Mouse (Mus musculus) erythroblast, embryonic 14.5 days (primary cell): Measurements from ENCODE around the gene Gm20671. TPM values are rescaled to one million over a fixed set of nuclear protein-coding genes. Genes with fewer than 3 reads are reported as not detected.

ENCODE experiments used
- H3K27me3 ChIP-seq: 2 replicates; pipeline ENCODE4 v1.6.1; 2012; ENCODE audit warnings: inconsistent platforms; ENCODE audit not compliant: control insufficient read depth
- H3K36me3 ChIP-seq: 2 replicates; pipeline ENCODE4 v1.6.1; 2012; ENCODE audit warnings: mild to moderate bottlenecking, inconsistent platforms; ENCODE audit not compliant: control insufficient read depth
- H3K4me1 ChIP-seq: 2 replicates; pipeline ENCODE4 v1.6.1; 2012; ENCODE audit warnings: inconsistent platforms; ENCODE audit not compliant: control insufficient read depth
- H3K4me3 ChIP-seq: replicated peaks from 2 replicates; pipeline ENCODE3; 2012; ENCODE audit warnings: moderate library complexity, mild to moderate bottlenecking, inconsistent platforms
- H3K9me3 ChIP-seq: 2 replicates; pipeline ENCODE4 v1.6.1; 2012; ENCODE audit warnings: low read length, inconsistent platforms, mixed read lengths; ENCODE audit not compliant: control insufficient read depth
- GATA1 ChIP-seq: IDR thresholded peaks from 2 replicates; pipeline ENCODE4 v1.6.1; 2012; ENCODE audit warnings: low read length, inconsistent platforms, mixed read lengths
- TAL1 ChIP-seq: IDR thresholded peaks from 3 replicates; pipeline ENCODE4 v1.6.1; 2012; ENCODE audit warnings: low read length, inconsistent platforms, mixed read lengths
- polyA plus RNA-seq: library from polyadenylated mRNA; stranded (reverse); fragments of >175 nt; gene quantifications from 2 replicates; pipeline ENCODE4 v1.2.3, GENCODE M21; 2012

The Gm20671 gene
- polyA plus RNA-seq, 1 experiment = 0.06 TPM

GRCm38 (mm10) chr5:32712221-32713041 lies 114.5 kb downstream of the Gm20671 start:
- TF ChIP-seq TAL1 = no peak
- TF ChIP-seq GATA1 = no peak
- Histone ChIP-seq H3K4me1 (peaks cover 13% of the 10 kb centered on the region), H3K27me3 (no peaks in the 10 kb centered on the region), H3K9me3 (peaks cover 6% of the 10 kb centered on the region), H3K4me3 (peak overlapping the region; percentile 76), H3K36me3 (no peaks in the 10 kb centered on the region)

- peaks cover 6% of the 10 kb centered on the region for H3K9me3 ChIP-seq
- H3K4me1 ChIP-seq = peaks cover 13% of the 10 kb centered on the region
- H3K36me3 ChIP-seq = no peaks in the 10 kb centered on the region
- H3K27me3 ChIP-seq = no peaks in the 10 kb centered on the region
- no peak for TF ChIP-seq TAL1
- TF ChIP-seq GATA1 = no peak
- no peak overlapping the region for H3K4me3 ChIP-seq
Measured at GRCm38 (mm10) chr5:32711485-32711884, 115.4 kb downstream of the Gm20671 start.

GRCm38 (mm10) chr5:32706226-32706780 lies 120.6 kb downstream of the Gm20671 start:
- Histone ChIP-seq H3K4me3 (no peak overlapping the region), H3K9me3 (no peaks in the 10 kb centered on the region), H3K36me3 (no peaks in the 10 kb centered on the region), H3K27me3 (no peaks in the 10 kb centered on the region), H3K4me1 (no peaks in the 10 kb centered on the region)
- TF ChIP-seq TAL1 (no peak), GATA1 (no peak)

GRCm38 (mm10) chr5:32697208-32697867 lies 129.6 kb downstream of the Gm20671 start:
- TF ChIP-seq TAL1 = no peak
- Histone ChIP-seq H3K27me3 (no peaks in the 10 kb centered on the region), H3K9me3 (no peaks in the 10 kb centered on the region), H3K36me3 (no peaks in the 10 kb centered on the region), H3K4me3 (no peak overlapping the region), H3K4me1 (no peaks in the 10 kb centered on the region)

- TF ChIP-seq GATA1 = no peak
- TF ChIP-seq TAL1 = no peak
- no peak overlapping the region for H3K4me3 ChIP-seq
- H3K27me3 ChIP-seq = no peaks in the 10 kb centered on the region
- H3K4me1 ChIP-seq = no peaks in the 10 kb centered on the region
- H3K9me3 ChIP-seq = no peaks in the 10 kb centered on the region
- H3K36me3 ChIP-seq = no peaks in the 10 kb centered on the region
Measured at GRCm38 (mm10) chr5:32693411-32693810, 133.5 kb downstream of the Gm20671 start.

Other genes with a start within 250 kb of the Gm20671 start
- gene Yes1, start 215.9 kb downstream of the Gm20671 start, polyA plus RNA-seq = not detected in 2 replicates
- 0.07 and 0.11 TPM in 2 replicates for gene Pisd, start 41.5 kb downstream of the Gm20671 start, polyA plus RNA-seq
- 0.12 and 0.75 TPM in 2 replicates for gene Prr14l, start 27.1 kb upstream of the Gm20671 start, polyA plus RNA-seq
- 0.12 and 0.17 TPM in 2 replicates for gene Depdc5, start 36.6 kb upstream of the Gm20671 start, polyA plus RNA-seq
- gene Ywhah, start 191.7 kb upstream of the Gm20671 start, polyA plus RNA-seq = 15.9 and 17.6 TPM in 2 replicates